Mouse (Mus musculus): ENCODE measurements around the gene Klhdc1.

Gene Klhdc1

GRCm38 (mm10) chr12:69227776-69228466 lies 13.1 kb upstream of the Klhdc1 start, which contains the start of gene Pole2:
Pole2 (minus strand) TSS chr12:69228195.
- peak; percentile 86 for DNase-seq (ENCODE audit: low spot score)

GRCm38 (mm10) chr12:69229251-69229650 lies 11.7 kb upstream of the Klhdc1 start:
- no peak for DNase-seq (ENCODE audit: low spot score)

- DNase-seq (ENCODE audit: low spot score): no peak
These were observed 5.2 kb upstream of the Klhdc1 start for GRCm38 (mm10) chr12:69235782-69236181.

GRCm38 (mm10) chr12:69238284-69238683 lies 2.7 kb upstream of the Klhdc1 start:
- no peak for DNase-seq (ENCODE audit: low spot score)

- DNase-seq (ENCODE audit: low spot score): no peak
These were observed 412 bp downstream of the Klhdc1 start for GRCm38 (mm10) chr12:69241405-69241770.

GRCm38 (mm10) chr12:69241771-69242431 lies 925 bp downstream of the Klhdc1 start:
- DNase-seq (ENCODE audit: low spot score): peak; percentile 74

GRCm38 (mm10) chr12:69249766-69250165 lies 8.8 kb downstream of the Klhdc1 start:
- DNase-seq (ENCODE audit: low spot score): no peak

GRCm38 (mm10) chr12:69250756-69251155 lies 9.8 kb downstream of the Klhdc1 start:
- DNase-seq (ENCODE audit: low spot score): peak; percentile 31

- DNase-seq (ENCODE audit: low spot score): no peak
These were observed 12.8 kb downstream of the Klhdc1 start for GRCm38 (mm10) chr12:69253806-69254205.

GRCm38 (mm10) chr12:69257836-69258235 lies 16.9 kb downstream of the Klhdc1 start:
- no peak for DNase-seq (ENCODE audit: low spot score)

- DNase-seq (ENCODE audit: low spot score): no peak
These were observed 21.3 kb downstream of the Klhdc1 start for GRCm38 (mm10) chr12:69262251-69262650.

GRCm38 (mm10) chr12:69265031-69265430 lies 24.1 kb downstream of the Klhdc1 start:
- DNase-seq (ENCODE audit: low spot score): no peak

GRCm38 (mm10) chr12:69267956-69268632 lies 27.1 kb downstream of the Klhdc1 start:
- DNase-seq (ENCODE audit: low spot score): no peak

GRCm38 (mm10) chr12:69268956-69269355 lies 28.0 kb downstream of the Klhdc1 start:
- DNase-seq (ENCODE audit: low spot score): no peak

- no peak for DNase-seq (ENCODE audit: low spot score)
These were observed 39.0 kb downstream of the Klhdc1 start for GRCm38 (mm10) chr12:69279931-69280469.

- no peak for DNase-seq (ENCODE audit: low spot score)
These were observed 39.9 kb downstream of the Klhdc1 start for GRCm38 (mm10) chr12:69280915-69281314.

- no peak for DNase-seq (ENCODE audit: low spot score)
These were observed 42.2 kb downstream of the Klhdc1 start for GRCm38 (mm10) chr12:69283146-69283545.

- DNase-seq (ENCODE audit: low spot score): no peak
These were observed 46.6 kb downstream of the Klhdc1 start for GRCm38 (mm10) chr12:69287535-69287934.

- DNase-seq (ENCODE audit: low spot score): no peak
These were observed 47.7 kb downstream of the Klhdc1 start for GRCm38 (mm10) chr12:69288699-69289098.

- no peak for DNase-seq (ENCODE audit: low spot score)
These were observed 51.4 kb downstream of the Klhdc1 start for GRCm38 (mm10) chr12:69292401-69292800.

- no peak for DNase-seq (ENCODE audit: low spot score)
These were observed 52.8 kb downstream of the Klhdc1 start for GRCm38 (mm10) chr12:69293815-69294214.

- no peak for DNase-seq (ENCODE audit: low spot score)
These were observed 54.0 kb downstream of the Klhdc1 start for GRCm38 (mm10) chr12:69294936-69295335.

- no peak for DNase-seq (ENCODE audit: low spot score)
These were observed 54.7 kb downstream of the Klhdc1 start for GRCm38 (mm10) chr12:69295651-69296050.

Data from testis, postnatal 14 days (tissue).